In the genomic region with DNA sequence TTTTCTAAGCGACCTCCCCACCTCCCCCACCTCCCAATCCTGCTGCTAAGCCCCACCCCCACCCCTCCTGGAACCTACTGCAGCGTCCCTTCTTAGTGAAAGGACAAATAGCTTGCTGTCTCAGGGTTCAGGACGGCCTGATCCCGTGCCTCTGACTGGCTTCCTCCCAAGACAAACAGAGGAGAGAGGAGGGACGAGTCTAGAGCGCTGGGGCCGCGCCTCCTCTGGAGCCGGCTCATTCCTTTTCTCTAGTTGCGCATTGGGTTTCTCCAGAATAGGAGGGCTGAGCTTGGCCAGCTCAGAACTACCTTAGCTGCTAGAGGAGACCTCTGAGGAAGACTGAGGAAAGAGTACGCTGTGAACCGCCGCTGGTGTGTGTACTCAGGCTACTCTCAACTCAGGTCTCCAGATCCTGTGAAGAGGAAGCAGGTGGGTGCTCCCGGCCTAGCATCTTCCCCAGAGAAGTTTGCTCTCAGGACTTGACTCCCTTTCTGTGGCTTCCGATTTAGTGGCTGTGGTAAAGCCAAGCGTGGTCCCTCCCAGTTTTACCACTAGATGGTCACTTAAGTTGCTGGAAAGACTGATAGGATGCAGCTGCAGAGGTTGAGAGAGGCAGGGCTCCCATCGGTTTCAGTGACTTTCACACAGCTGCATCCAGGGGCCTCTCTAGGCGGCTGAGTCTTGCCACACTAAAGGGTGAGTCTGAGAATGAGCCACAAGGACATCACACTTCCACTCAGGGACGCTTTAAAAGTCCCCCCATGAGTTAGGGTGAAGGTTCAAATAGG, we compare ENCODE assay signal across 8 mouse cellular contexts. TPM values are rescaled to one million over a fixed set of nuclear protein-coding genes. Genes with fewer than 3 reads are reported as not detected.
A peak's percentile ranks its signal among the peaks of the same experiment; 100 is the strongest.
DNase-seq lines count a peak whose midpoint lies in the region; ATAC-seq and TF ChIP-seq lines count a peak whose summit lies in the region.

No protein-coding gene starts in this region.

- peak; percentile 53 to 55 for DNase-seq in left cerebral cortex, adult 18-20 months (ENCODE audit: low spot score in 2 of 2)
- no peak for DNase-seq in left cerebral cortex, adult 11 months (ENCODE audit: low spot score)
- DNase-seq in R1 (ENCODE audit: low read depth, low spot score): peak; percentile 75
- peak; percentile 51 to 63 for DNase-seq in heart, adult 2 months
- peak; percentile 64 to 76 for DNase-seq in kidney, postnatal 25 days
- peak; percentile 65 to 80 for DNase-seq in lung, postnatal 4 days
- DNase-seq in natural killer cell, adult 2 months (ENCODE audit: low spot score in 2 of 2): no peak

- ATAC-seq in intestine, embryonic 15.5 days: no peak

- TF ChIP-seq CTCF in heart, adult 2 months (IDR thresholded peaks at IDR 0.05): no peak

- 10% methylated on average over 19 of the region's 19 CpGs for WGBS in heart, adult 2 months
- WGBS in intestine, embryonic 15.5 days: 16% methylated on average over 19 of the region's 19 CpGs

- no peaks in the 10 kb centered on the region for H3K4me1 ChIP-seq in heart, adult 2 months (ENCODE audit: control insufficient read depth, insufficient read depth, low read length)
- no peaks in the 10 kb centered on the region for H3K4me1 ChIP-seq in intestine, embryonic 15.5 days (replicated peaks)

- no peaks in the 10 kb centered on the region; the same call in 1 of the 2 replicates for H3K9me3 ChIP-seq in intestine, embryonic 15.5 days

- no peaks in the 10 kb centered on the region for H3K27me3 ChIP-seq in heart, adult 2 months (ENCODE audit: control insufficient read depth, insufficient read depth, low read length)
- H3K27me3 ChIP-seq in intestine, embryonic 15.5 days (replicated peaks): peaks cover 46% of the 10 kb centered on the region

- TF ChIP-seq POLR2A in heart, adult 2 months (IDR thresholded peaks at IDR 0.05; ENCODE audit: insufficient read depth, low read depth, low read length): no peak

- H3K9ac ChIP-seq in heart, adult 2 months (ENCODE audit: low read depth, low read length): no peak overlapping the region
- no peak overlapping the region for H3K9ac ChIP-seq in intestine, embryonic 15.5 days

- intact Hi-C loops in heart, adult 2 months (cut with DNase I): no loop called here

- H3K36me3 ChIP-seq in heart, adult 2 months (ENCODE audit: control insufficient read depth, insufficient read depth, low read length): no peaks in the 10 kb centered on the region
- H3K36me3 ChIP-seq in intestine, embryonic 15.5 days: no peaks in the 10 kb centered on the region

- no peak overlapping the region for H3K4me2 ChIP-seq in intestine, embryonic 15.5 days (replicated peaks)

- H3K79me2 ChIP-seq in heart, adult 2 months (replicated peaks; ENCODE audit: control insufficient read depth, insufficient read depth, low read length): no peaks in the 10 kb centered on the region

- no peak overlapping the region for H3K4me3 ChIP-seq in heart, adult 2 months
- H3K4me3 ChIP-seq in intestine, embryonic 15.5 days (replicated peaks): no peak overlapping the region

- no peak overlapping the region for H3K27ac ChIP-seq in heart, adult 2 months
- H3K27ac ChIP-seq in intestine, embryonic 15.5 days: no peak overlapping the region

- no peak for TF ChIP-seq EP300 in heart, adult 2 months (IDR thresholded peaks at IDR 0.05; ENCODE audit: insufficient read depth, low read depth, low read length)

RNA-seq across cellular contexts. Expression of a gene that starts 3.4 kb away (rescaled TPM):
- 10 to 100 TPM; 22.6 to 24.1 TPM for total RNA-seq in left cerebral cortex, adult 18-20 months (2021)
- total RNA-seq in heart, adult 2 months (2021): not detected
- not detected in 2 replicates for polyA plus RNA-seq in heart, adult 2 months (2012; rRNA removed)
- not detected in 2 replicates for polyA plus RNA-seq in intestine, embryonic 15.5 days (2015; fragmentation: Nextera tagmentation; extraction: Ambion mirVana)

RNA-seq across cellular contexts. Expression of a gene that starts 12.1 kb away (rescaled TPM):
- total RNA-seq in left cerebral cortex, adult 18-20 months (2021): 10 to 100 TPM; 14.8 to 19.5 TPM
- total RNA-seq in heart, adult 2 months (2021): 1 to 10 TPM; 9.5 to 9.9 TPM
- 4.3 and 8.5 TPM in 2 replicates for polyA plus RNA-seq in heart, adult 2 months (2012; rRNA removed)
- 36.7 and 40.3 TPM in 2 replicates for polyA plus RNA-seq in intestine, embryonic 15.5 days (2015; fragmentation: Nextera tagmentation; extraction: Ambion mirVana)

RNA-seq across cellular contexts. Expression of a gene that starts 27.5 kb away (rescaled TPM):
- total RNA-seq in left cerebral cortex, adult 18-20 months (2021): 10 to 100 TPM; 76.2 to 77.0 TPM
- total RNA-seq in heart, adult 2 months (2021): 10 to 100 TPM; 70.6 to 81.9 TPM
- 86.6 and 96.7 TPM in 2 replicates for polyA plus RNA-seq in heart, adult 2 months (2012; rRNA removed)
- polyA plus RNA-seq in intestine, embryonic 15.5 days (2015; fragmentation: Nextera tagmentation; extraction: Ambion mirVana): 152 and 167 TPM in 2 replicates

RNA-seq across cellular contexts. Expression of a gene that starts 30.8 kb away (rescaled TPM):
- total RNA-seq in left cerebral cortex, adult 18-20 months (2021): 100 to 1,000 TPM; 221 to 244 TPM
- under 1 TPM in 1 of 2 experiments, not detected in 1; 0.09 TPM for total RNA-seq in heart, adult 2 months (2021)
- 0.32 and 0.55 TPM in 2 replicates for polyA plus RNA-seq in heart, adult 2 months (2012; rRNA removed)
- 0.15 and 0.54 TPM in 2 replicates for polyA plus RNA-seq in intestine, embryonic 15.5 days (2015; fragmentation: Nextera tagmentation; extraction: Ambion mirVana)

RNA-seq across cellular contexts. Expression of a gene that starts 47.3 kb away (rescaled TPM):
- not detected for total RNA-seq in left cerebral cortex, adult 18-20 months (2021)
- not detected for total RNA-seq in heart, adult 2 months (2021)
- polyA plus RNA-seq in heart, adult 2 months (2012; rRNA removed): 0.29 TPM in 1 of 2 replicates, not detected in the other
- not detected in 2 replicates for polyA plus RNA-seq in intestine, embryonic 15.5 days (2015; fragmentation: Nextera tagmentation; extraction: Ambion mirVana)

Comparison
In these comparisons a context has a peak if more than half of its experiments do, and no peak if none do; other contexts are left out.
1. DNase-seq: peak in left cerebral cortex, adult 18-20 months (2 of 2), R1 (single experiment), heart, adult 2 months (2 of 2), kidney, postnatal 25 days (2 of 2) and lung, postnatal 4 days (2 of 2); none in left cerebral cortex, adult 11 months (single experiment) and natural killer cell, adult 2 months (0 of 2).
2. RNA of a gene that starts 3.4 kb away (total RNA-seq): 22.6 to 24.1 TPM in left cerebral cortex, adult 18-20 months; not detected in heart, adult 2 months; every median in the first group is over 10 times any median in the second.